Mouse (Mus musculus): ENCODE data around the gene Aif1.

DNA sequence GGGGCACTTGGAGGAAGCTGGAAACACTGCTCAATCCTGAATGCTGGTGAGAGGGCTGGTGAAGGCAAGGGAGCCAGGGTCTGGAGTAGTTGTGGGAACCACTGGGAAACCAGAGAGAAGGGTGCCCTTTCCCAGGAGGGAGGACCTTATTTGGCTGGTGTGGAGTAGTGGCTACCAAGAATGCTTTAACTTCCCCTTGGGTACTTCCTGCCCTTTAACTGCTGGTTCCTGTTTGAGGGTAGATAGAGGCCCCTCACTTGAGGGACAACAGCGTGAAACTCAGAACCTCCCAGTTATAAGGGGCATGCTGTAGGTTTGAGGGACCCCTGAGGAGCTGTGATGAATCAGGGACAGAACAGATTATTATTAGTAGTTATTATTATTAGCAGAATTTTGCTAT is 13.3 kb upstream of the Aif1 start:
- TF ChIP-seq CTCF (IDR thresholded peaks at IDR 0.05; ENCODE audit: extremely low read depth, insufficient read depth, low read length) (no peak), POLR2A (IDR thresholded peaks at IDR 0.05; ENCODE audit: extremely low read depth, insufficient read depth, low read length) (no peak)
